Mouse (Mus musculus): ENCODE data around the gene Zfp746. TPM values are rescaled to one million over a fixed set of nuclear protein-coding genes. Genes with fewer than 3 reads are reported as not detected.
"Not testable (repeated sequence)": the region's sequence is repeated elsewhere in the genome, so short reads cannot be mapped to it uniquely, and the experiment has no call there.

The Zfp746 gene
- polyA plus RNA-seq (2016; fragmentation: Nextera tagmentation; extraction: Ambion mirVana), result 27.4 and 28.3 TPM in 2 replicates

DNA sequence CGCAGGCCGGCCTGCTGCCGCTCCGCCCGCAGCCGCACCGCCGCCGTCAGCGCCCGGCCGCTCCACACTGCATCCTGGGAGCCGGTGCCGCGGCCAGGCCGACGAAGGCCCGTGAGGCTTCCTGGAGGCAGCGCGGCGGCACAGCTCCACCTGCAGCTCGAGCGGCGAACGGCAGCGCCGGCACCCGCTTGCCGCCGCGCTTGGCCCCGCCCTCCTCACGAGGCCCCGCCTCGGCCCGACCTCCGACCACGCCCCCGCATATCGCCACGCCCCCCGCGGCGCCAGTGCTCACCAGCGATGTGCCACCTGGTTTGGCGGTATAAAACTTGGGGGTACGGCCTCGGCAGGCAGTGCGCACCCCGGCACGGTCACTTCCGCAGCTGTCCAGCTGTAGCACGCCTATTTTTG is at the start of gene Zfp746:
Gene Zfp746 (minus strand): TSS at position 123 of the 408 bp plus-strand sequence.
- Histone ChIP-seq H3K27ac (peak within 1 kb of the TSS; percentile 93), H3K9me3 (no peaks in the 10 kb centered on the region), H3K36me3 (replicated peaks) (peaks cover 22% of the 10 kb centered on the region), H3K27me3 (no peaks in the 10 kb centered on the region), H3K4me1 (peaks cover 10% of the 10 kb centered on the region), H3K9ac (peak within 1 kb of the TSS; percentile 97), H3K4me2 (peak within 1 kb of the TSS; percentile 70), H3K4me3 (replicated peaks) (peak within 1 kb of the TSS; percentile 85)
- peak; percentile 95 for ATAC-seq (ENCODE audit: low FRiP score)
- under 1% methylated on average over 42 of the region's 53 CpGs for WGBS

GRCm38 (mm10) chr6:48121092-48121491 is 34.7 kb upstream of the Zfp746 start:
- not testable (repeated sequence) for H3K4me1 ChIP-seq; H3K4me3 ChIP-seq (replicated peaks); H3K27me3 ChIP-seq; ATAC-seq (ENCODE audit: low FRiP score); H3K27ac ChIP-seq; H3K9ac ChIP-seq; H3K4me2 ChIP-seq; H3K9me3 ChIP-seq; H3K36me3 ChIP-seq (replicated peaks)
- WGBS, result 80% methylated on average over 4 of the region's 4 CpGs

DNA sequence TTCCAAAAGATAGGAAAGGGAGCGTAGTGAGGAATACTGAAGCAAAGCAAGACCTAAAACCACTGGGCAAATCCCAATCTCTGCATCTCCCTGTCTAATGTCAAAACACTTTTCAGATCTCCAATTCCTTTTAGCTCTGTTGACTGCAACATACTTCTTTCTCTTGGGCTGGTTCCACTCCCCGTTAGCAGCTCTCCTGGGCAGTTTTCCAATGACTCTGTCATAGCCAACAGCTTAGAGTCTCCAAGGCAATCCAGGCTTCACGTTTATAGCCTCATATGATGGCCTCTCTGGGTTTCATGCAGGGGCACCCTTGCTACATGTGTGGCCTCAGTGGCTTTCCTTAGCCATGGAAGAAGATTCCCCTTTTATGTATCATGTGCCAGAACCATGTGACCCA is 29.6 kb upstream of the Zfp746 start:
- no peak for ATAC-seq (ENCODE audit: low FRiP score)
- Histone ChIP-seq H3K27ac (no peak overlapping the region), H3K36me3 (replicated peaks) (no peaks in the 10 kb centered on the region), H3K27me3 (no peaks in the 10 kb centered on the region), H3K4me3 (replicated peaks) (no peak overlapping the region), H3K9ac (no peak overlapping the region), H3K4me2 (no peak overlapping the region), H3K9me3 (no peaks in the 10 kb centered on the region), H3K4me1 (no peaks in the 10 kb centered on the region)
- 82% methylated on average over 3 of the region's 3 CpGs for WGBS

DNA sequence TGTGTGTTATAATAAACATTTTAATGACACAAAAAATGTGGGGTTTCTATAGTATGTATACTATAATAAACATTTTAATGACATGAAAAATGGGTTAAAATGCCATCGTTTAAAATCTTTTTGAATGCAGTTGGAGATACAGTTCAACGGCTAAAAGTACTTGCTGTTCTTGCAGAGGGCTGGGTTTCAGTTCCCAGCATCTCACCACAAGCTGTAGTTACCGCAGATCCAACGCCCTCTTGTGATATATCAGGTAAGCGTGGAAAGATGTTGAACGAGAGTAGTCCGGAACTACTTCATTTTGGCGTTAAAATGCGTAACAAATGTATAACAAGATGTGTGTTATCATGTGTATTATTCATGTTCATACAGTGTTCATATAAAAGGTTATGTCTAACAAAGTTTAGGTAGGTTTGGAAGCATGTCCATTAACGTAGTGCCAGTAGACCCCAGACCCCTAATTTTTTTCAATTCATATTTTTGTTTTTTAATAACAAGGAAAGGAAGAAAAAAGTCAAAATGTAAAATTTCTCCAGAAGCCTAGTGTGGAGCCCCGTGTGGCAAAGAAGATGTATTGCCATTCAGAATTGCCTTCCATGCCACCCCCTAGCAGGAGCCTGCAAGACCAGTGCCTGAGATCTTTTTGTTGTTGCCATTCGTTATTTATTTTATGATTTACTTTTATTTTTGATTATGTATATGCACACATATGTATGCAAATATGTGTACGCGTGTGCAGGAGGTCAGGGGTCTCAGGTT is 743 bp upstream of the Zfp746 start:
- no peak for ATAC-seq (ENCODE audit: low FRiP score)
- WGBS, result 40% methylated on average over 14 of the region's 14 CpGs
- no peaks in the 10 kb centered on the region for H3K27me3 ChIP-seq
- H3K9me3 ChIP-seq, result no peaks in the 10 kb centered on the region
- no peak overlapping the region for H3K9ac ChIP-seq
- no peak overlapping the region for H3K27ac ChIP-seq
- peaks cover 16% of the 10 kb centered on the region for H3K36me3 ChIP-seq (replicated peaks)
- 0 out of 2 replicates have a peak overlapping the region, but pooled peaks have one; percentile 85 for H3K4me3 ChIP-seq (replicated peaks)
- peak overlapping the region; percentile 70 for H3K4me2 ChIP-seq
- peaks cover 10% of the 10 kb centered on the region for H3K4me1 ChIP-seq

GRCm38 (mm10) chr6:48085521-48086404 is 630 bp downstream of the Zfp746 start:
- Histone ChIP-seq H3K36me3 (replicated peaks) (peaks cover 29% of the 10 kb centered on the region), H3K4me1 (peaks cover 10% of the 10 kb centered on the region), H3K27me3 (no peaks in the 10 kb centered on the region), H3K27ac (peak overlapping the region; percentile 93), H3K9ac (peak overlapping the region; percentile 97), H3K4me3 (replicated peaks) (peak overlapping the region; percentile 85), H3K9me3 (no peaks in the 10 kb centered on the region), H3K4me2 (peak overlapping the region; percentile 70)
- ATAC-seq (ENCODE audit: low FRiP score), result peak; percentile 91
- WGBS, result 4% methylated on average over 46 of the region's 72 CpGs

DNA sequence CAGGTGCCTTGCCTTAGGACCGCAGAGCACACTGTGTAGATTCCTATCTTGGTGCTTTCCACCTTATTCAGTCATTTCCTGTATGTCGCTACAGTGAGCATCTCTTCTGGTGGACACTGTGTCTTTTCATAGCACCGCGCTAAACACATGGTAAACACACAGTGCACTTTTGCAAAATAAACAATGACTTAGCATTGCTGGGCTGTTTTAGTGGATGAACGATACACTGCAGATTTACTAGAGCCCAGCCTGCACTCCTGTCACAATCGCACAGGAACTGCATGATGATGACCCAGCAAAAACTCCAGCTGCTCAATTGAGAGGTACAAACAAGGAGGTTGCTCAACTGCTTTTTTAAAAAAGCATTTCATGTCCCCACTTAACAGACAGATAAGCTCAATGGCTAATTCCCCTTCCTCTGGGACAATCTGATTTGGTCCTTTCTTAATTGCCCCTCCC is 2.6 kb downstream of the Zfp746 start:
- no peak overlapping the region for H3K27ac ChIP-seq
- ATAC-seq (ENCODE audit: low FRiP score), result no peak
- H3K27me3 ChIP-seq, result no peaks in the 10 kb centered on the region
- WGBS, result 95% methylated on average over 6 of the region's 6 CpGs
- H3K9ac ChIP-seq, result no peak overlapping the region
- H3K4me3 ChIP-seq (replicated peaks), result no peak overlapping the region
- no peak overlapping the region for H3K4me2 ChIP-seq
- H3K36me3 ChIP-seq (replicated peaks), result peaks cover 49% of the 10 kb centered on the region
- H3K9me3 ChIP-seq, result no peaks in the 10 kb centered on the region
- peaks cover 10% of the 10 kb centered on the region for H3K4me1 ChIP-seq

- no peak for ATAC-seq (ENCODE audit: low FRiP score)
- peaks cover 66% of the 10 kb centered on the region for H3K36me3 ChIP-seq (replicated peaks)
Measured at GRCm38 (mm10) chr6:48081952-48082351, 4.4 kb downstream of the Zfp746 start.

GRCm38 (mm10) chr6:48081021-48081420 is 5.4 kb downstream of the Zfp746 start:
- Histone ChIP-seq H3K27ac (no peak overlapping the region), H3K36me3 (replicated peaks) (peaks cover 74% of the 10 kb centered on the region), H3K4me2 (no peak overlapping the region), H3K4me1 (peaks cover 10% of the 10 kb centered on the region), H3K9ac (no peak overlapping the region), H3K27me3 (no peaks in the 10 kb centered on the region), H3K9me3 (no peaks in the 10 kb centered on the region), H3K4me3 (replicated peaks) (no peak overlapping the region)
- 91% methylated on average over 5 of the region's 5 CpGs for WGBS
- no peak for ATAC-seq (ENCODE audit: low FRiP score)

More at GRCm38 (mm10) chr6:48081952-48082351, 4.4 kb downstream of the Zfp746 start:
- peaks cover 10% of the 10 kb centered on the region for H3K4me1 ChIP-seq
- no peak overlapping the region for H3K9ac ChIP-seq
- H3K4me2 ChIP-seq, result no peak overlapping the region
- 99% methylated on average over 3 of the region's 3 CpGs for WGBS
- H3K4me3 ChIP-seq (replicated peaks), result no peak overlapping the region
- H3K9me3 ChIP-seq, result no peaks in the 10 kb centered on the region
- no peak overlapping the region for H3K27ac ChIP-seq
- H3K27me3 ChIP-seq, result no peaks in the 10 kb centered on the region

- H3K27me3 ChIP-seq, result no peaks in the 10 kb centered on the region
- H3K9me3 ChIP-seq, result no peaks in the 10 kb centered on the region
- ATAC-seq (ENCODE audit: low FRiP score), result no peak
- H3K27ac ChIP-seq, result no peak overlapping the region
- peaks cover 69% of the 10 kb centered on the region for H3K36me3 ChIP-seq (replicated peaks)
- no peak overlapping the region for H3K9ac ChIP-seq
- WGBS, result 87% methylated on average over 5 of the region's 5 CpGs
- H3K4me3 ChIP-seq (replicated peaks), result no peak overlapping the region
- H3K4me2 ChIP-seq, result no peak overlapping the region
- no peaks in the 10 kb centered on the region for H3K4me1 ChIP-seq
Measured at GRCm38 (mm10) chr6:48073316-48073715, 13.1 kb downstream of the Zfp746 start.

- no peak for ATAC-seq (ENCODE audit: low FRiP score)
- H3K9ac ChIP-seq, result no peak overlapping the region
- H3K36me3 ChIP-seq (replicated peaks), result peaks cover 73% of the 10 kb centered on the region
- H3K27me3 ChIP-seq, result no peaks in the 10 kb centered on the region
- H3K9me3 ChIP-seq, result no peaks in the 10 kb centered on the region
- 89% methylated on average over 3 of the region's 3 CpGs for WGBS
- no peaks in the 10 kb centered on the region for H3K4me1 ChIP-seq
- no peak overlapping the region for H3K27ac ChIP-seq
- no peak overlapping the region for H3K4me2 ChIP-seq
- H3K4me3 ChIP-seq (replicated peaks), result no peak overlapping the region
Measured at GRCm38 (mm10) chr6:48067492-48067891, 18.9 kb downstream of the Zfp746 start.

DNA sequence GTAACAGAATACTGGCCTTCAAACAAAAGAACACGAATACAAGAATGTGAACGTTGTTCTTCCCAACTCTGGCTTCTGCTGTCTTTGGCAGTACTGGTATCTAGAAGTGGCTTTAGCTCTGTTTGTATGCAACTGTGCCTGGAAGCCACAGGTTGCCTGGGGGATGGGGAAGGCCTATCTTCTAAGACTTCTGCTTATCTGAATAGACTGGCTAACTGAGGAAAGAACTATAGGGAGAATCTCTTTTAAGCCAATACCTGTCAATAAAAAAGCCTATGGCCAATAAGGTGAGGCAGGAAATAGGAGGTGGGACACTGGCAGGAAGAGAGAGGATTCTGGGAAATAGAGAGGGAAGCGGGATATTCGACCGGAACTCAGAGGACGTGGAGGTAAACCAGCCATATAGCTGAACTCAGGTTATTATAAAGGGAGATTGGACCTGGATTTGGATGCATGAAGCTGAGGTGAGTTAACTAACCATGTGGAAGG is 20.8 kb downstream of the Zfp746 start:
- Histone ChIP-seq H3K27me3 (no peaks in the 10 kb centered on the region), H3K36me3 (replicated peaks) (peaks cover 71% of the 10 kb centered on the region), H3K27ac (no peak overlapping the region), H3K4me1 (no peaks in the 10 kb centered on the region), H3K4me2 (no peak overlapping the region), H3K9ac (no peak overlapping the region), H3K9me3 (no peaks in the 10 kb centered on the region), H3K4me3 (replicated peaks) (no peak overlapping the region)
- whole genome bisulfite sequencing, result 97% methylated on average over 6 of the region's 6 CpGs
- ATAC-seq (ENCODE audit: low FRiP score), result no peak

DNA sequence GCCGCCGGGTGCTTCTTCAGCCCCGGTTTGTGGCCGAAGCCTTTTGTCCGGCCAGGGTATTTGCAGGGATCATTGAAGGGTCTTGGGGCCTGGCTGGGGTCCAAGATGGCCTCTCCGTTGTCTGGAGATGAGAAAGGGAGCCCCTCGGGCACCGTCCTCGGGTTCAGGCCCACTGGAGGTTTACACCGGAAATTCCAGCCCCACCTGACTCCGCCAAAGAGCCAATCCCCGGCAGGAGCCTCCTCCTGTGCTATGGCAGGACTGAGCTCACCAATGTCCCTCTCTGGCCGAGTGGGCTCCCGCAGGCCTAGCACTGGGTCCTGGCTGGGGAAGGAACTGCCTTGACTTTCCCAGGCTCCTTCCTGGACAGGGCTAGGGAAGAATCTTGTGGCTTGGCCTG is 21.9 kb downstream of the Zfp746 start:
- Histone ChIP-seq H3K27ac (no peak overlapping the region), H3K9me3 (no peaks in the 10 kb centered on the region), H3K4me2 (no peak overlapping the region), H3K27me3 (no peaks in the 10 kb centered on the region), H3K9ac (no peak overlapping the region), H3K4me3 (replicated peaks) (no peak overlapping the region), H3K4me1 (no peaks in the 10 kb centered on the region), H3K36me3 (replicated peaks) (peaks cover 69% of the 10 kb centered on the region)
- 94% methylated on average over 14 of the region's 14 CpGs for WGBS
- ATAC-seq (ENCODE audit: low FRiP score), result no peak
